Mouse (Mus musculus) hindbrain, postnatal 0 days (tissue): ENCODE data around the gene Gm49325. TPM values are rescaled to one million over a fixed set of nuclear protein-coding genes. Genes with fewer than 3 reads are reported as not detected.

Experiments
- ATAC-seq: fragments of 200-750 bp; cut with Nextera tagmentation; 2 replicates; pipeline ENCODE4 v1.8.0; 2017; ENCODE audit warnings: mild to moderate bottlenecking, moderate TSS enrichment, moderate library complexity
- DNase-seq: peaks from one replicate; pipeline ENCODE4 v3.0.0-alpha.2; 2015; ENCODE audit warnings: low spot score
- H3K27ac ChIP-seq: fragments of 300-500 bp; sonication (generic); 2 replicates; pipeline ENCODE4 v1.5.1; 2014; ENCODE audit warnings: mild to moderate bottlenecking
- H3K27me3 ChIP-seq: fragments of 300-500 bp; sonication (generic); 2 replicates; pipeline ENCODE4 v1.6.1; 2014; ENCODE audit warnings: low read length, mixed read lengths; ENCODE audit not compliant: insufficient read depth
- H3K36me3 ChIP-seq: fragments of 300-500 bp; sonication (generic); 2 replicates; pipeline ENCODE4 v1.6.1; 2014; ENCODE audit warnings: low read length, mixed read lengths; ENCODE audit not compliant: insufficient read depth
- H3K4me1 ChIP-seq: fragments of 300-500 bp; sonication (generic); 2 replicates; pipeline ENCODE4 v1.6.1; 2014; ENCODE audit warnings: antibody characterized with exemption, low read length, mixed read lengths; ENCODE audit not compliant: insufficient read depth
- H3K4me2 ChIP-seq: fragments of 300-500 bp; sonication (generic); 2 replicates; pipeline ENCODE4 v1.6.1; 2014; ENCODE audit warnings: low read depth, mild to moderate bottlenecking, low read length, moderate library complexity, mixed read lengths
- H3K4me3 ChIP-seq: fragments of 300-500 bp; sonication (generic); 2 replicates; pipeline ENCODE4 v1.5.1; 2014; ENCODE audit warnings: low read length
- H3K9ac ChIP-seq: fragments of 300-500 bp; sonication (generic); replicated peaks from 2 replicates; pipeline ENCODE4 v1.6.1; 2014; ENCODE audit warnings: mild to moderate bottlenecking, low read length, moderate library complexity, mixed read lengths
- H3K9me3 ChIP-seq: fragments of 300-500 bp; sonication (generic); 2 replicates; pipeline ENCODE4 v1.6.1; 2016; ENCODE audit warnings: low read length, mixed read lengths
- CTCF ChIP-seq: IDR thresholded peaks from 2 replicates; pipeline ENCODE4 v1.5.1; 2016; ENCODE audit warnings: antibody characterized with exemption, control low read depth, low read depth
- WGBS: fragments of 180-500 bp; shearing (Covaris S2); extraction: QIAGEN DNeasy Blood & Tissue Kit; methylation state at CpG from one replicate; pipeline ENCODE4 v1.1.7; 2014; 5-methylcytosine and 5-hydroxymethylcytosine counted together
- polyA plus RNA-seq: library from polyadenylated mRNA; unstranded; fragments of >200 nt; fragmentation: Nextera tagmentation; extraction: Ambion mirVana; gene quantifications from 2 replicates; pipeline ENCODE4 v1.2.1, GENCODE M21; 2015
- total RNA-seq: library from RNA; depleted of rRNA; stranded (reverse); fragments of >200 nt; gene quantifications from 2 replicates; pipeline ENCODE4 v1.2.3, GENCODE M21; 2014

Gene Gm49325
- total and polyA plus RNA-seq, 2 experiments from 2014 or later = 11.1 TPM; not detected in 1

DNA sequence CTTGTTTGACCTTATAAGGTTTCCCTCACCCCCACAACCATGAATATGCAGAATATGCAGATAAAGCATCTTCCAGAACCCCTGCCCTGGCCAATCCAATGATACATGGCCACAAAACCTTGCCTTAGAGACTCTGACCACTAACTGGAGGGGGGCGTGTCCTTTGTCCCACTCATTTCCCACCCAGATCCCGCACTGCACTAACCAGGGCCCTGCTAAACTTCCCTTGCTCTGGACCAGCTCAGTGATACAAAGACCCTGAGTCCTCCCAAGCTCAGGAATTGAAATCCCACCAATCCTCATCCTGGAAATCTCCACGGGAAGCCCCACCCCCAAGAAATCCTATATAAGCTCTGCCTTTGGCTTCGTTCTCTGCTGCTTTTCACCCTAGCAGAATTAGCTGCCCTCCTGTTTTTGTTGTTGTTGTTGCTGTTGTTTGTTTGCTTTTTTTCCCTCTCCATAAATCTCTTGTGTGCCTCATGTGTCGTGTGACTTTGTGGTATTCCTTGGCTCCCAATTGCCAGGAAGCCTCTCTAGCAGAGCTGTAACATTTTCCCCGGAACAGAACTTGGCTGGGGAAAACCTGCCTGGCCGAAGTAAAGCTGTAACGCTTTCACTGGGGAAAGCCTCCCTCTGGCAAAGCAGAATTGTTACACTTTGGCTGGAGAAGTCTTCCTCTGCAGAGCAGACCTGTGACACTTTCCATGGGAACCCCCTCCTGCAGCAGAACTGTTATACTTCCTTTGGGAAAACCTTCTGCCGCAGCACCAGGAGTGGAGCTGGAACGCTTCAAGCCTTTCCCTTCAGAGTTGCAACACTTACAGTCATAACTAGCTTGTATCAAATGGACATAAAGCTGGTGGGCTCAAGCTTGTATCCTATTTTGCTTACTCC is 25.7 kb upstream of the Gm49325 start:
- no peak overlapping the region for H3K9ac ChIP-seq
- no peaks in the 10 kb centered on the region for H3K27me3 ChIP-seq
- H3K4me1 ChIP-seq = 0 out of 2 replicates have a peak, but pooled peaks cover 8% of the 10 kb centered on the region
- WGBS = 61% methylated on average over 10 of the region's 10 CpGs
- H3K9me3 ChIP-seq = no peaks in the 10 kb centered on the region
- no peak overlapping the region for H3K27ac ChIP-seq
- H3K4me3 ChIP-seq = no peak overlapping the region
- 0 out of 2 replicates have a peak overlapping the region, but pooled peaks have one; percentile 94 for H3K4me2 ChIP-seq
- H3K36me3 ChIP-seq = no peaks in the 10 kb centered on the region
- DNase-seq (no peak), ATAC-seq (no peak)
- TF ChIP-seq CTCF = no peak

DNA sequence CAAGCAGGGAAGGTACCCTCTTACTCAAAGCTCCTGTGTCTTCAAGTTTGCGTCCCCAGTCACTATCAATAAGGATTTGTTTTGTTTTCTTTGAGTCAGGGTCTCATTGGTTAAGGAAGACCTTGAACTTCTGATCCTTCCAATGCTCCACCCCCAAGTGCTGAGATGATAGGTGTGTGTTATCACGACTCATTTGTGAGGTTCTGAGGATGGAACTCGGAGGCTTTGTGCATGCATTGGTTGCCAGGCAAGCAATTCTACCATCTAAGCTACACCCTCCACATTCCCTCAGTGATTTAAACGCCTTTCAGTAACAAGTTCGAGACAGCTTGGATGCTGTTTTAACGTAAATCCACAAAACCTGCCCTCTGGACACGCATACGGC is 25.0 kb upstream of the Gm49325 start:
- Histone ChIP-seq H3K4me1 (0 out of 2 replicates have a peak, but pooled peaks cover 8% of the 10 kb centered on the region), H3K4me2 (peak overlapping the region; percentile 94), H3K9me3 (no peaks in the 10 kb centered on the region), H3K4me3 (peak overlapping the region; percentile 84), H3K27me3 (no peaks in the 10 kb centered on the region), H3K27ac (peak overlapping the region; percentile 92), H3K9ac (peak overlapping the region; percentile 84), H3K36me3 (no peaks in the 10 kb centered on the region)
- ATAC-seq = peak; percentile 13; the same call in 1 of the 2 replicates
- 8% methylated on average over 8 of the region's 8 CpGs for WGBS
- DNase-seq = no peak
- TF ChIP-seq CTCF = no peak

DNA sequence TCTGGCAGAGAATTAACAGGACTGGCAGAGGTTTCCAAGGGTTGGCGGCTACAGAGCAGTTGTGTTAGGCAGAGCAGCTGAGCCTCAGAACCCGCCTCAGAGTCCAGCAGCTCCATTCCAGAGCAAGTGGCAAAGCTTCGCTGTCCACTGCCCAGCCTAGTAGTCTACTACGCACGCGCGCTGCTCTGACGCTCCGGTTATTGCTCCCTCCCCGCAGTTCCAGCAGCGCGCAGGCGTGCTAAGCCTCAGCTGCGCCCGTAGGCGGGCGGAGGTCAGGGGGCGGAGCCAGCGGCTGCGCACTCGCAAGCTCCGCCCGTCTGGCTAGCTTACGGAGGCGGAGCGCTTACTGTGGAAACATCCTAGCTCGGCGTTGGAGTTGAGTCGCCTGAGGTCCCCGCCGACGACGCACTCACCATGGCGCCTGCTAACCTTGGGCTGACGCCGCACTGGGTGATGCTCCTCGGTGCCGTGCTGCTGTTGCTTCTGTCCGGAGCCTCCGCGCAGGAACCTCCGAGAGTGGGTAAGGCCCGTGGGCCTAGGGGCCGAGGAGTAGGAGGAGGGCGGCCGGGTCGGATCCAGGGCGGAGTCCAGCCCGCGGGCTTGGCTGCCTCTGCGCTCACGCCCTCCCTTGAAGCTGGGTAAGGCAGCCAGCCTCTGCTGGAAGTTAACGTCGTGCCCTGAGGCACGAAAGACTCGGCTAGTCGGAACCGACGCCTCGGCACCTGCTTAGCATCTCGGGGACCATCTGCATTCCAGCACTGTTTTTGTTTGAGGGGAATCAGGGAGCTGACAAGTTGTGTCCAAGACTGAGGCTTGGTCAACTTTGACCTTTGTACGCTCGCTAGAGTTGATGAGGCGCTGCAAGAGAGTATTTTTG is 24.4 kb upstream of the Gm49325 start, which contains the start of gene Pttg1ip:
Gene Pttg1ip, plus strand, starts transcription at position 313 of the 877 bp plus-strand sequence.
- Histone ChIP-seq H3K4me1 (0 out of 2 replicates have a peak, but pooled peaks cover 8% of the 10 kb centered on the region), H3K4me3 (peak within 1 kb of the TSS; percentile 84), H3K9me3 (no peaks in the 10 kb centered on the region), H3K9ac (peak within 1 kb of the TSS; percentile 84), H3K4me2 (peak within 1 kb of the TSS; percentile 94), H3K36me3 (no peaks in the 10 kb centered on the region), H3K27me3 (no peaks in the 10 kb centered on the region), H3K27ac (peak within 1 kb of the TSS; percentile 92)
- WGBS = under 1% methylated on average over 61 of the region's 64 CpGs
- ATAC-seq (peak; percentile 98), DNase-seq (peak; percentile 100)
- TF ChIP-seq CTCF = peak; percentile 6; the same call in 1 of the 2 replicates

DNA sequence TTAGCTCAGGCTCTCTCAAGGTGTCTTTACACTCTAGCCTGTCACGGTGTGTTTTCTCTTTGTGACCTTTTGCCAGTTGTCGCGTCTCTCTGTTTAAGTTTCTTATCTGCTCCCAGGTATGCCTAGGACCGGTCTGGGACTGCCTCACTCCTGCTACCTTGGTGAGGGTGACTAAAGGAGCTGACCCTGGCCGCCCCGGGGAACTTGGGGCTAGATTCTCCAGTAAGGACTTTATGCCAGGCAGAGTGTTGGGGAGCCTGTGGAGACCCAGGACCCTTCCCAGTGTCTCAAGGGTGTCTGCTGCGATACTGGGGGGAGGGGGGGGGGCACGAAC is 23.7 kb upstream of the Gm49325 start:
- peak overlapping the region; percentile 94 for H3K4me2 ChIP-seq
- peak overlapping the region; percentile 92 for H3K27ac ChIP-seq
- ATAC-seq (no peak), DNase-seq (no peak)
- 13% methylated on average over 8 of the region's 8 CpGs for WGBS
- no peak for TF ChIP-seq CTCF
- H3K9me3 ChIP-seq = no peaks in the 10 kb centered on the region
- H3K36me3 ChIP-seq = no peaks in the 10 kb centered on the region
- no peaks in the 10 kb centered on the region for H3K27me3 ChIP-seq
- peak overlapping the region; percentile 84 for H3K9ac ChIP-seq
- H3K4me3 ChIP-seq = peak overlapping the region; percentile 84
- 0 out of 2 replicates have a peak, but pooled peaks cover 12% of the 10 kb centered on the region for H3K4me1 ChIP-seq

DNA sequence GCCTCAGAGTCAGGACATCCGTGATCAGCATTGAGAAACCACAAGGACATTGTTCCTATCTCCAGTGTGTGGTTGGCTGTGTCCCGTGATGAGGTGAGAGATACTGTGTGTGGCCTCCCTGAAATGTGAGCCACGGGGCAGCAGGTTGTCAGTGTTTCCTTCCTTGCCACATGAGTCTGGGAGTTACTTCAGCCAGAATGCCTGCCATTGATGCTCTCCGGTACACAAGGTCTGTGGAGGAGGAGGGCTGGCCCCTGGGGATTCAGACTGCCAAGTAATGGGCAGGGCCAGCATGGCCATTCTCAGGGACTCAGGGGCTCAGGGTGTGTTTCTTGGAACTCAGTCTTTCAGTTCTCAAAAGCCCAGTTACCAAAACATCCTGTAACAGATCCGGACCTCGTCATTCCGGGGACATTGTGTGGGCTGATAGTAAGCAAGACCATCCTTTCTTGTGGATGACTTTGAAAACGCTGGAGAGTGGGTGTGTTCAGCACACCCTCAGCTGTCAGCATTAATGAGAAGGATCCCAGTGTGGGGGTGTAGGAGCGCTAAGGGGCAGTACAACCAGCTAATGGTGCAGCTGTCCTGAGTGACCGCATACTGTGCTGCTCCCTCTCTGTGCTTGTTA is 22.1 kb upstream of the Gm49325 start:
- 64% methylated on average over 10 of the region's 10 CpGs for WGBS
- ATAC-seq = no peak

DNA sequence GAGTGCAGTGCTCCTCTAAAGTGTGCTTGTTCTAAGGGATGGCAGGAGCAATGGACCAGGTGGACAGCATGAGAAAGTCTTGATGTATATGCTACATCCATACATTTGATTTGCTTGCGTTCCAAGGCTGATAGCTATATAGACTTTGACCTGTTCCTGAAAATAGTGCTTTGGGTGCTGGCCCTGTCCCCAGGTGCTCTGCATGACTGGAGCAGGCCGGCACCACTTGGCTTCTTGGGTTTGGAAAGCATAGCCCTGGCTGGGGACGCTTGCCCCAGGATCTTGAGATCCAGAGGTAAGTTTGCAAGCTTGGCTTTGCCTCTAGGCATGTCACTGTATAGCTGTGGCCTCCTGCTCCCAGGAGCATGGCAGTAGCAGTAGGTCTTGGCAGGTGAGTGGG is 19.4 kb upstream of the Gm49325 start:
- ATAC-seq (no peak), DNase-seq (no peak)
- no peak overlapping the region for H3K27ac ChIP-seq
- no peak overlapping the region for H3K4me3 ChIP-seq
- no peak overlapping the region for H3K4me2 ChIP-seq
- H3K36me3 ChIP-seq = no peaks in the 10 kb centered on the region
- H3K4me1 ChIP-seq = 0 out of 2 replicates have a peak, but pooled peaks cover 12% of the 10 kb centered on the region
- no peak overlapping the region for H3K9ac ChIP-seq
- 90% methylated on average over 3 of the region's 3 CpGs for WGBS
- TF ChIP-seq CTCF = no peak
- no peaks in the 10 kb centered on the region for H3K9me3 ChIP-seq
- H3K27me3 ChIP-seq = no peaks in the 10 kb centered on the region

More for the DNA sequence above, 22.1 kb upstream of the Gm49325 start:
- no peaks in the 10 kb centered on the region for H3K9me3 ChIP-seq
- no peak overlapping the region for H3K9ac ChIP-seq
- H3K4me3 ChIP-seq = no peak overlapping the region
- no peak for TF ChIP-seq CTCF
- 0 out of 2 replicates have a peak overlapping the region, but pooled peaks have one; percentile 7 for H3K4me2 ChIP-seq
- no peaks in the 10 kb centered on the region for H3K27me3 ChIP-seq
- H3K27ac ChIP-seq = no peak overlapping the region
- 0 out of 2 replicates have a peak, but pooled peaks cover 12% of the 10 kb centered on the region for H3K4me1 ChIP-seq
- peak; percentile 20 for DNase-seq
- no peaks in the 10 kb centered on the region for H3K36me3 ChIP-seq
